Mouse (Mus musculus) megakaryocyte, embryonic 14.5 days (primary cell): ENCODE data around the gene Ing5. TPM values are rescaled to one million over a fixed set of nuclear protein-coding genes. Genes with fewer than 3 reads are reported as not detected.
A peak's percentile ranks its signal among the peaks of the same experiment; 100 is the strongest.

Experiments
- H3K27me3 ChIP-seq: replicated peaks from 2 replicates; pipeline ENCODE3; 2012; ENCODE audit warnings: inconsistent platforms
- H3K36me3 ChIP-seq: replicated peaks from 2 replicates; pipeline ENCODE3; 2012; ENCODE audit warnings: low read length, inconsistent platforms, mixed read lengths
- H3K4me1 ChIP-seq: 2 replicates; pipeline ENCODE4 v1.6.1; 2012; ENCODE audit warnings: inconsistent platforms
- H3K4me3 ChIP-seq: replicated peaks from 2 replicates; pipeline ENCODE3; 2012; ENCODE audit warnings: moderate library complexity, mild to moderate bottlenecking, inconsistent platforms
- H3K9me3 ChIP-seq: 2 replicates; pipeline ENCODE4 v1.6.1; 2012; ENCODE audit warnings: inconsistent platforms
- FLI1 ChIP-seq: IDR thresholded peaks from 2 replicates; pipeline ENCODE4 v1.6.1; 2012; ENCODE audit warnings: low read length, inconsistent platforms, mixed read lengths
- GATA1 ChIP-seq: IDR thresholded peaks from 3 replicates; pipeline ENCODE4 v1.6.1; 2012; ENCODE audit warnings: mixed read lengths, low read length, inconsistent platforms, borderline replicate concordance
- polyA plus RNA-seq: library from polyadenylated mRNA; stranded (reverse); fragments of >175 nt; gene quantifications from 2 replicates; pipeline ENCODE4 v1.2.3, GENCODE M21; 2012; ENCODE audit warnings: low replicate concordance; ENCODE audit not compliant: insufficient read depth

The Ing5 gene
- polyA plus RNA-seq, 1 experiment = 0.46 TPM

GRCm38 (mm10) chr1:93769901-93770300 is 33.9 kb upstream of the Ing5 start:
- H3K27me3 ChIP-seq = no peaks in the 10 kb centered on the region
- H3K9me3 ChIP-seq = peaks cover 7% of the 10 kb centered on the region; the same call in 1 of the 2 replicates
- no peak overlapping the region for H3K4me3 ChIP-seq
- H3K36me3 ChIP-seq = peaks cover 73% of the 10 kb centered on the region
- TF ChIP-seq FLI1 = no peak
- TF ChIP-seq GATA1 = no peak
- peaks cover 19% of the 10 kb centered on the region for H3K4me1 ChIP-seq

GRCm38 (mm10) chr1:93776686-93777085 is 27.1 kb upstream of the Ing5 start:
- Histone ChIP-seq H3K4me3 (no peak overlapping the region), H3K36me3 (peaks cover 92% of the 10 kb centered on the region), H3K4me1 (peaks cover 14% of the 10 kb centered on the region), H3K27me3 (no peaks in the 10 kb centered on the region), H3K9me3 (no peaks in the 10 kb centered on the region)
- no peak for TF ChIP-seq GATA1
- TF ChIP-seq FLI1 = no peak

GRCm38 (mm10) chr1:93786912-93787311 is 16.9 kb upstream of the Ing5 start:
- peaks cover 91% of the 10 kb centered on the region for H3K36me3 ChIP-seq
- H3K4me3 ChIP-seq = no peak overlapping the region
- no peaks in the 10 kb centered on the region for H3K9me3 ChIP-seq
- TF ChIP-seq GATA1 = no peak
- TF ChIP-seq FLI1 = no peak
- H3K4me1 ChIP-seq = peaks cover 27% of the 10 kb centered on the region
- H3K27me3 ChIP-seq = no peaks in the 10 kb centered on the region

GRCm38 (mm10) chr1:93794526-93794925 is 9.2 kb upstream of the Ing5 start:
- Histone ChIP-seq H3K9me3 (no peaks in the 10 kb centered on the region), H3K36me3 (peaks cover 93% of the 10 kb centered on the region), H3K27me3 (no peaks in the 10 kb centered on the region), H3K4me3 (no peak overlapping the region), H3K4me1 (peaks cover 50% of the 10 kb centered on the region)
- TF ChIP-seq GATA1 = no peak
- no peak for TF ChIP-seq FLI1

GRCm38 (mm10) chr1:93795886-93796285 is 7.9 kb upstream of the Ing5 start:
- Histone ChIP-seq H3K27me3 (no peaks in the 10 kb centered on the region), H3K4me3 (no peak overlapping the region), H3K4me1 (peaks cover 62% of the 10 kb centered on the region), H3K36me3 (peaks cover 87% of the 10 kb centered on the region), H3K9me3 (no peaks in the 10 kb centered on the region)
- TF ChIP-seq FLI1 (no peak), GATA1 (no peak)

- H3K27me3 ChIP-seq = no peaks in the 10 kb centered on the region
- H3K36me3 ChIP-seq = peaks cover 44% of the 10 kb centered on the region
- no peaks in the 10 kb centered on the region for H3K9me3 ChIP-seq
- H3K4me1 ChIP-seq = peaks cover 81% of the 10 kb centered on the region
- H3K4me3 ChIP-seq = peak overlapping the region; percentile 96
- TF ChIP-seq FLI1 = no peak
- TF ChIP-seq GATA1 = no peak
These were observed 2.9 kb upstream of the Ing5 start for GRCm38 (mm10) chr1:93800670-93801503.

- H3K27me3 ChIP-seq = no peaks in the 10 kb centered on the region
- H3K36me3 ChIP-seq = peaks cover 45% of the 10 kb centered on the region
- peaks cover 80% of the 10 kb centered on the region for H3K4me1 ChIP-seq
- no peaks in the 10 kb centered on the region for H3K9me3 ChIP-seq
- H3K4me3 ChIP-seq = peak within 1 kb of the TSS; percentile 96
- TF ChIP-seq FLI1 (peak; percentile 98), GATA1 (no peak)
These were observed 2.0 kb upstream of the Ing5 start, which contains the start of gene Dtymk for GRCm38 (mm10) chr1:93801741-93802238. Gene Dtymk, minus strand, starts transcription at chr1:93801934.

- Histone ChIP-seq H3K4me1 (peaks cover 72% of the 10 kb centered on the region), H3K4me3 (peak overlapping the region; percentile 96), H3K9me3 (no peaks in the 10 kb centered on the region), H3K36me3 (peaks cover 43% of the 10 kb centered on the region), H3K27me3 (no peaks in the 10 kb centered on the region)
- TF ChIP-seq GATA1 (no peak), FLI1 (no peak)
These were observed 994 bp upstream of the Ing5 start for GRCm38 (mm10) chr1:93802771-93803170.

- Histone ChIP-seq H3K9me3 (no peaks in the 10 kb centered on the region), H3K27me3 (no peaks in the 10 kb centered on the region), H3K4me1 (peaks cover 53% of the 10 kb centered on the region), H3K4me3 (peak overlapping the region; percentile 96), H3K36me3 (peaks cover 39% of the 10 kb centered on the region)
- no peak for TF ChIP-seq GATA1
- TF ChIP-seq FLI1 = no peak
These were observed 1.1 kb downstream of the Ing5 start for GRCm38 (mm10) chr1:93804818-93805217.

GRCm38 (mm10) chr1:93805221-93805951 is 1.6 kb downstream of the Ing5 start:
- peaks cover 49% of the 10 kb centered on the region for H3K4me1 ChIP-seq
- no peaks in the 10 kb centered on the region for H3K9me3 ChIP-seq
- TF ChIP-seq FLI1 (no peak), GATA1 (no peak)
- peak overlapping the region; percentile 67 for H3K4me3 ChIP-seq
- H3K27me3 ChIP-seq = no peaks in the 10 kb centered on the region
- H3K36me3 ChIP-seq = peaks cover 41% of the 10 kb centered on the region

- peaks cover 70% of the 10 kb centered on the region for H3K36me3 ChIP-seq
- TF ChIP-seq FLI1 (no peak), GATA1 (no peak)
These were observed 5.1 kb downstream of the Ing5 start for GRCm38 (mm10) chr1:93808871-93809270.

More at GRCm38 (mm10) chr1:93808871-93809270, 5.1 kb downstream of the Ing5 start:
- Histone ChIP-seq H3K27me3 (no peaks in the 10 kb centered on the region), H3K4me1 (peaks cover 30% of the 10 kb centered on the region), H3K4me3 (no peak overlapping the region), H3K9me3 (no peaks in the 10 kb centered on the region)
